Comparison of ENCODE assay signal across 17 mouse cellular contexts in the genomic region with DNA sequence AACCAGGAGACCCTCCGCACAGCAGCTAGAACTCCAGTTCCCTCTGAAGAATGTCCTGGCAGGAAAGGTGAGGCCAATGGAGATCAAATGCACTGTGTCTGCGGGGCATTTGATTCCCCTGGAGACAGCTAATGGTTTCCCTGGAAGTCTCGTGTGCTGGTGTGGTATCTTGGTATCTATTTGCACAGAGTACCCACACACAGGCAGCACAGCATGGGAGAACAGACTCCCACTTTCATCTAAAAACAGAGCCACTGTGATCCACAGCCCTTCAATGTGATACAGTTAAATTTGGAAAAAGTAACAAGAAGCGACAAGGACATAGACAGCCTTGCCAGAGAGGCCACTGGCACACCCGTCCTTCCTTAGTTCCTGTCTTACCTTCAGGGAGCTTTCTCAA. TPM values are rescaled to one million over a fixed set of nuclear protein-coding genes. Genes with fewer than 3 reads are reported as not detected.
DNase-seq lines count a peak whose midpoint lies in the region; ATAC-seq and TF ChIP-seq lines count a peak whose summit lies in the region.
"Had no signal": no experiment of that assay in that cellular context is flagged by ENCODE, and none has a peak within 500 bp of the region (broad histone marks: within the 10 kb centered on the region; RNA-seq: fewer than 3 reads in every experiment).

No protein-coding gene starts in this region.

- peak overlapping the region; percentile 69 for H3K27ac ChIP-seq in heart, embryonic 12.5 days (ENCODE audit: poor library complexity, severe bottlenecking)
- H3K27ac ChIP-seq in limb, embryonic 12.5 days: peak overlapping the region; percentile 36
- H3K27ac ChIP-seq: liver, embryonic 13.5 days; stomach, embryonic 15.5 days had no signal

- H3K4me2 ChIP-seq in heart, embryonic 12.5 days: peak overlapping the region; percentile 54
- peak overlapping the region; percentile 35; the same call in 1 of the 2 replicates for H3K4me2 ChIP-seq in limb, embryonic 12.5 days
- H3K4me2 ChIP-seq: liver, embryonic 13.5 days; stomach, embryonic 15.5 days had no signal

- no peaks in the 10 kb centered on the region for H3K27me3 ChIP-seq in heart, embryonic 12.5 days (replicated peaks)
- H3K27me3 ChIP-seq in G1E (ENCODE audit: insufficient read depth, low read length): no peaks in the 10 kb centered on the region
- H3K27me3 ChIP-seq in limb, embryonic 12.5 days: no peaks in the 10 kb centered on the region
- H3K27me3 ChIP-seq: liver, embryonic 13.5 days; stomach, embryonic 15.5 days had no signal

- TF ChIP-seq CTCF in G1E (IDR thresholded peaks at IDR 0.05; ENCODE audit: low read depth, low read length): no peak

- no peak for ATAC-seq in heart, embryonic 12.5 days (ENCODE audit: insufficient number of reproducible peaks, low FRiP score)
- no peak for ATAC-seq in G1E (ENCODE audit: extremely low read depth, insufficient number of reproducible peaks, low FRiP score, poor library complexity, severe bottlenecking)
- no peak for ATAC-seq in limb, embryonic 12.5 days (ENCODE audit: insufficient number of reproducible peaks, insufficient read depth, low FRiP score, low TSS enrichment, low read depth)

- H3K4me1 ChIP-seq in heart, embryonic 12.5 days (replicated peaks): peaks cover 14% of the 10 kb centered on the region
- peaks cover 27% of the 10 kb centered on the region for H3K4me1 ChIP-seq in G1E (ENCODE audit: insufficient read depth, low read depth, low read length)
- H3K4me1 ChIP-seq in limb, embryonic 12.5 days (replicated peaks): peaks cover 26% of the 10 kb centered on the region
- H3K4me1 ChIP-seq: liver, embryonic 13.5 days; stomach, embryonic 15.5 days had no signal

- H3K9me3 ChIP-seq in heart, embryonic 12.5 days (replicated peaks): no peaks in the 10 kb centered on the region
- H3K9me3 ChIP-seq in G1E (replicated peaks): no peaks in the 10 kb centered on the region
- no peaks in the 10 kb centered on the region for H3K9me3 ChIP-seq in limb, embryonic 12.5 days
- H3K9me3 ChIP-seq: liver, embryonic 13.5 days; stomach, embryonic 15.5 days had no signal

- H3K36me3 ChIP-seq in heart, embryonic 12.5 days: peaks cover 56% of the 10 kb centered on the region
- H3K36me3 ChIP-seq in G1E (replicated peaks): peaks cover 76% of the 10 kb centered on the region
- peaks cover 61% of the 10 kb centered on the region for H3K36me3 ChIP-seq in limb, embryonic 12.5 days

- no peak overlapping the region for H3K9ac ChIP-seq in heart, embryonic 12.5 days
- H3K9ac ChIP-seq in limb, embryonic 12.5 days (replicated peaks): no peak overlapping the region
- H3K9ac ChIP-seq: liver, embryonic 13.5 days; stomach, embryonic 15.5 days had no signal

- 70% methylated on average over 5 of the region's 5 CpGs for WGBS in heart, embryonic 12.5 days
- 60% methylated on average over 5 of the region's 5 CpGs for WGBS in limb, embryonic 12.5 days

- intact Hi-C loops in heart, postnatal 10 days (cut with DNase I): loop anchor here (2.0 to 5.0 kb wide), 2 partner anchors 38 to 161 kb away; partner anchors contain the start of genes Cdc40, Mettl24 and Wasf1

- no peak for DNase-seq in heart, postnatal 10 days
- DNase-seq in layer of hippocampus, adult 9-11 months: peak; percentile 51
- no peak for DNase-seq in layer of hippocampus, postnatal 14 days (ENCODE audit: low spot score in 2 of 2)
- no peak for DNase-seq in G1E (ENCODE audit: low spot score)
- DNase-seq in lung, adult 18-20 months: no peak
- DNase-seq: adrenal gland, postnatal 14 days; cerebellum, postnatal 10 days; kidney, adult 2 months; kidney, postnatal 36 days; lung, postnatal 10 days had no signal

- H3K4me3 ChIP-seq in heart, embryonic 12.5 days: no peak overlapping the region
- peak overlapping the region; percentile 18; the same call in 1 of the 2 replicates for H3K4me3 ChIP-seq in G1E (ENCODE audit: low read depth, low read length)
- H3K4me3 ChIP-seq in limb, embryonic 12.5 days (replicated peaks): no peak overlapping the region
- H3K4me3 ChIP-seq: liver, embryonic 13.5 days; myocyte; stomach, embryonic 15.5 days had no signal

RNA-seq across cellular contexts. Expression of gene Cdc40, which starts 39.3 kb away (rescaled TPM):
- 25.7 and 26.9 TPM in 2 replicates for polyA plus RNA-seq in heart, embryonic 12.5 days (2016; fragmentation: Nextera tagmentation; extraction: Ambion mirVana)
- total RNA-seq in heart, postnatal 10 days (2021): 10 to 100 TPM; 18.4 to 21.1 TPM
- total RNA-seq in layer of hippocampus, postnatal 14 days (2021): 10 to 100 TPM; 47.2 to 52.4 TPM
- total RNA-seq in G1E (2014; fragmentation: Nextera tagmentation) (82.8 and 84.7 TPM in 2 replicates), G1E (2017) (21.4 and 25.7 TPM in 2 replicates)
- 3.5 and 7.1 TPM in 2 replicates for polyA plus RNA-seq in G1E (2012)
- 39.6 and 41.7 TPM in 2 replicates for polyA plus RNA-seq in limb, embryonic 12.5 days (2016; fragmentation: Nextera tagmentation; extraction: Ambion mirVana)

RNA-seq across cellular contexts. Expression of gene Wasf1, which starts 39.4 kb away (rescaled TPM):
- 17.1 and 19.6 TPM in 2 replicates for polyA plus RNA-seq in heart, embryonic 12.5 days (2016; fragmentation: Nextera tagmentation; extraction: Ambion mirVana)
- 1 to 10 TPM; 1.9 to 2.3 TPM for total RNA-seq in heart, postnatal 10 days (2021)
- total RNA-seq in layer of hippocampus, postnatal 14 days (2021): 100 to 1,000 TPM; 383 to 387 TPM
- total RNA-seq in G1E (2014; fragmentation: Nextera tagmentation) (7.0 and 7.2 TPM in 2 replicates), G1E (2017) (0.41 and 0.44 TPM in 2 replicates)
- polyA plus RNA-seq in G1E (2012): 6.9 and 7.2 TPM in 2 replicates
- 31.3 and 35.5 TPM in 2 replicates for polyA plus RNA-seq in limb, embryonic 12.5 days (2016; fragmentation: Nextera tagmentation; extraction: Ambion mirVana)
- total RNA-seq: hematopoietic stem cell, adult 5-6 weeks; megakaryocyte-erythroid progenitor cell, adult 5-6 weeks had no signal

Comparison
In these comparisons a context has a peak if more than half of its experiments do, and no peak if none do; other contexts are left out.
1. RNA of gene Wasf1, which starts 39.4 kb away (total RNA-seq): 383 to 387 TPM in layer of hippocampus, postnatal 14 days; 0.41 to 7.2 TPM in G1E and 1.9 to 2.3 TPM in heart, postnatal 10 days; every median in the first group is over 10 times any median in the second.